Mouse (Mus musculus) spleen, adult 2 months (tissue): ENCODE measurements at regions not wholly inside any gene's neighbourhood (a gene's known extent, or its start where the extent isn't known, plus 50 kb on each side); places are given as distances from the start of the nearest gene placed in this dataset.

Experiments used
- DNase-seq, 2 experiments: peaks; one replicate each; pipeline versions ENCODE4 v3.0.0 to v3.0.0-alpha.2; 2012 to 2021; ENCODE audit warnings: low spot score in 2 of 2, low read depth in 1 of 2
- H3K27ac ChIP-seq: fragments of 200-500 bp; 2 replicates; pipeline ENCODE4 v1.5.1; 2012; ENCODE audit warnings: low read length, inconsistent platforms; ENCODE audit not compliant: insufficient read depth
- H3K27me3 ChIP-seq: fragments of 200-500 bp; 2 replicates; pipeline ENCODE4 v1.6.1; 2012; ENCODE audit warnings: mild to moderate bottlenecking, moderate library complexity, low read length, inconsistent platforms; ENCODE audit not compliant: control insufficient read depth, insufficient read depth
- H3K36me3 ChIP-seq: fragments of 200-500 bp; 2 replicates; pipeline ENCODE4 v1.6.1; 2012; ENCODE audit warnings: mild to moderate bottlenecking, low read length, inconsistent platforms; ENCODE audit not compliant: control insufficient read depth, insufficient read depth
- H3K4me1 ChIP-seq: fragments of 200-500 bp; 2 replicates; pipeline ENCODE4 v1.6.1; 2011; ENCODE audit warnings: inconsistent platforms; ENCODE audit not compliant: control insufficient read depth, insufficient read depth, insufficient read length
- H3K4me3 ChIP-seq: fragments of 200-500 bp; 2 replicates; pipeline ENCODE4 v1.5.1; 2011; ENCODE audit warnings: mild to moderate bottlenecking, inconsistent platforms; ENCODE audit not compliant: insufficient read depth, insufficient read length; ENCODE audit errors: extremely low read depth
- CTCF ChIP-seq: fragments of 200-500 bp; IDR thresholded peaks from 2 replicates; pipeline ENCODE4 v1.5.1; 2011; ENCODE audit warnings: mild to moderate bottlenecking, inconsistent platforms; ENCODE audit not compliant: insufficient read depth, insufficient read length, insufficient replicate concordance; ENCODE audit errors: extremely low read depth
- POLR2A ChIP-seq: fragments of 200-500 bp; IDR thresholded peaks from 2 replicates; pipeline ENCODE4 v1.6.1; 2011; ENCODE audit warnings: low read depth, low read length, inconsistent platforms
- WGBS: fragments of 180-500 bp; shearing (Covaris S2); methylation state at CpG from one replicate; pipeline ENCODE4 v1.1.7; 2018; 5-methylcytosine and 5-hydroxymethylcytosine counted together

DNA sequence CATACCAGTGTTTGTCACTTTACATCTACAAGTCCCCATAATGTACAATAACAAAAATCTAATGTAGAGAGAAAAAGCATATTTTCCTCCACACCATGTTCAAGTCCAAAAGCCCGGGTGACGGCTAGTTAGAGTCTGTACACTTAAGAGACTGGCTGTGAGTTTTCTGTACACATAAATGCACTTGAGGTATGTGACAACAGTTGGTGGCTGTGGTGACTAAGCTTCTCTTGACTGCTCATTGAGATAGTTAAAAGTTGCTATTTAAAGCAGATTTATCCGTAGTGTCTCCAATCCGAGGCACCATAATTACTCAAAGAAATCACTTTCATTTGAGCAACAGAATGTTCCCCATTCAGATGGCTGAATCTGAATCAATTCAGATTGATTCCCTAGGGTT, 421.9 kb upstream of the Gm10131 start:
- DNase-seq, result no peak
- Histone ChIP-seq H3K4me3 (no peak overlapping the region), H3K36me3 (no peaks in the 10 kb centered on the region), H3K27me3 (no peaks in the 10 kb centered on the region), H3K27ac (no peak overlapping the region), H3K4me1 (no peaks in the 10 kb centered on the region)
- WGBS, result 81% methylated on average over 4 of the region's 4 CpGs
- TF ChIP-seq CTCF (no peak), POLR2A (no peak)

DNA sequence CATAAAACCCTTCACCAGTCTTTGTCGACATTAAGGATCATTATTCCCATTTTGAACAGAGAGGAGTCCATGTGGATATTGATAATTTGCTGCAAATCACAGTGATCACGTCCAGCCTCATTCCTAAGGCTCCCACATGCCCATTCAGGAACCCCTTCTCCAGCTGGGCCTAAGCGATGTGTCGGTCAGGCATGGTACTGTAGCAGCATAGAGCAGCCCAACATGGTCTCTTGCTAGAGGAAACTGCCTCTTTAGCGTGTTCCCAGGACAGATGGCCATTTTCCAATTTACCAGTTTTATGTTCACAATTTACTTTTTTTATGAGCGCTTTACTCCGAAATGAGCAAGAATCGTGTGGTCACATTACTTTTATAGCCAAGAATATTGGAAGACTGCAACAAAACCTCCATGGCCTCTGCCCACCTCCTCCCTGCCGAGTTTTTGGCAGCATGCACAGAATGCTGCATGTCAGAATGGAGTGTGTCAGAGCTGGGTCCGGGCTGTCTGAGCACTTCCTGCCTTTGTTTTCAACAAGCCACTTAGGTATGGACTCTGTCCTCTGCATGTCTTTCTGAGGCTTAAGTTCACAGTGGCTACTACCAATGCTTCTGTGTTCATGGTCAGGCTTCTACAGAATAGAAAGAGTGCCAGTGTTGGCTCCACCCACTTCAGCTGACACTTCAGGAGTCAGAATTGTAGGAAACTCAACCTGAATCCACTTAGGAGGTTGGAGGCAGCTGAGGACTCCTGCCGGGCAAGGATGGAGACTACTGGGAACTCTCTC, 419.6 kb upstream of the Gm10131 start:
- no peak overlapping the region for H3K27ac ChIP-seq
- DNase-seq, result no peak
- no peak for TF ChIP-seq CTCF
- no peak for TF ChIP-seq POLR2A
- H3K4me3 ChIP-seq, result no peak overlapping the region
- H3K27me3 ChIP-seq, result no peaks in the 10 kb centered on the region
- no peaks in the 10 kb centered on the region for H3K36me3 ChIP-seq
- no peaks in the 10 kb centered on the region for H3K4me1 ChIP-seq
- 84% methylated on average over 11 of the region's 11 CpGs for WGBS

DNA sequence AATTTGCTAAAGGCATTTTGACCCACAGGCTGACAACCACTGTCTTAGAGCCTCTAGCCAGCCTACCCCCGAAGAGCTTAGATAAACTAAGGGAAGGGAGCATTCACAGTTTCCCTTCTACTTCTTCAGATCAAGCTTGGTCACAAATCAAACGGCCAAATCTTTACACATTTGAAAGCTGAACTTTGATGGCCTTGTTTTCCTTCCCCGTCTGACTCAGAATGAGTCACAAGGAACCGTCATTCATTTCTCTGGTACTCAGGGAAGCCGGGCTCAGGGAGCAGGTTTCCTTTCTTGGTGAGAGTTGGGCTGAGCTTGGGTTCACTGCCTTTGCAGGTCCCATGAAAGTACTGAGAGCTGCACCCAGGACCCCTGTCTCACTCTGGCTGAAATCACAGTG, 418.5 kb upstream of the Gm10131 start:
- Histone ChIP-seq H3K4me1 (no peaks in the 10 kb centered on the region), H3K27me3 (no peaks in the 10 kb centered on the region), H3K27ac (no peak overlapping the region), H3K4me3 (no peak overlapping the region), H3K36me3 (no peaks in the 10 kb centered on the region)
- DNase-seq, result no peak
- 47% methylated on average over 5 of the region's 5 CpGs for WGBS
- TF ChIP-seq POLR2A, result no peak
- no peak for TF ChIP-seq CTCF

DNA sequence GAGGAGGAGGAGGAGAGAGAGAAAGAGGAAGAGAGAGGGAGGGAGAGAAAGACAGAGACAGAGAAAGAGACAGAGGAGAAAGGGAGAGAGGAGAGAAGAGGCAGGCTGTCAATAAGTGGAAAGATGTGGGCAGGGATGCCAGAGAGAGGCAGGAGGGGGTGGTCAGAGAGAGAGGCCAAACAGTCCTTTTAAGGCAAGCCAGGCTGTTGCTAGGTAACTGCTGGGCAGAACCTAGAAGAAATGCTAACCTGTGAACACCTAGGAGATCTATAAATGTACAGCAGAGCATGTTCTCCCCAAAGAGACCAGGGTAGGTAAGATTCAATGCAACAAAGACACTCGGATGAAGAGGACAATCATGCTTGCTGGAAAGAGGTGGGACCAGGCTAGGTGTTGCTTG, 417.9 kb upstream of the Gm10131 start:
- Histone ChIP-seq H3K4me1 (no peaks in the 10 kb centered on the region), H3K36me3 (no peaks in the 10 kb centered on the region), H3K4me3 (no peak overlapping the region), H3K27me3 (no peaks in the 10 kb centered on the region), H3K27ac (no peak overlapping the region)
- WGBS, result 92% methylated on average over 1 of the region's 1 CpGs
- no peak for DNase-seq
- TF ChIP-seq POLR2A (no peak), CTCF (no peak)

GRCm38 (mm10) chr8:34528213-34528612, 416.7 kb upstream of the Gm10131 start:
- H3K36me3 ChIP-seq, result no peaks in the 10 kb centered on the region
- TF ChIP-seq CTCF, result no peak
- TF ChIP-seq POLR2A, result no peak
- H3K27me3 ChIP-seq, result no peaks in the 10 kb centered on the region
- 73% methylated on average over 3 of the region's 3 CpGs for WGBS
- H3K4me3 ChIP-seq, result no peak overlapping the region
- no peak overlapping the region for H3K27ac ChIP-seq
- H3K4me1 ChIP-seq, result no peaks in the 10 kb centered on the region
- no peak for DNase-seq

- TF ChIP-seq CTCF, result no peak
- TF ChIP-seq POLR2A, result no peak
- no peaks in the 10 kb centered on the region for H3K27me3 ChIP-seq
- no peak for DNase-seq
- H3K27ac ChIP-seq, result no peak overlapping the region
- WGBS, result 89% methylated on average over 4 of the region's 4 CpGs
- no peak overlapping the region for H3K4me3 ChIP-seq
- no peaks in the 10 kb centered on the region for H3K36me3 ChIP-seq
- H3K4me1 ChIP-seq, result no peaks in the 10 kb centered on the region
Measured at GRCm38 (mm10) chr8:34525231-34525630, 413.7 kb upstream of the Gm10131 start.

DNA sequence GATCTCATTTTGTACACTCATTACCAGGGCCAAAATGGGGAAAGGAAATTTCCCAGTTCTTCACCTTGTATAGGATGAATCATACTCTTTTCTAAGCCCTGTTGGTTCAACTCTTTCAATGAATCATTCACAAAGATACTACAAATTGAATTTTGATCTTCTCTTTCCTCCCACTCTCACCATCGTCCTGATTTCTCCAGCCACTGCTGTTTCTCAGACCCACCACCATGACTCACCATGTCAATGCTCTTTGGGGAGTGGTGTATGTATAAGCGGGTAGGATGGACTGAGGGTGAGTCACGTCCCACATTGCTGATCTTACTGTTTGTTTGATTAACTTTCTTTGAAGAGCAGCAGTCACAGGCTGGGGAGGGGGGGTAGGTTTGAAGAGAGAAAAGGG, 412.3 kb upstream of the Gm10131 start:
- 80% methylated on average over 3 of the region's 3 CpGs for WGBS
- Histone ChIP-seq H3K4me3 (no peak overlapping the region), H3K36me3 (no peaks in the 10 kb centered on the region), H3K27ac (no peak overlapping the region), H3K27me3 (no peaks in the 10 kb centered on the region), H3K4me1 (no peaks in the 10 kb centered on the region)
- TF ChIP-seq POLR2A (no peak), CTCF (no peak)
- DNase-seq, result no peak
